Mouse (Mus musculus): ENCODE measurements around the gene Mogat1.

DNA sequence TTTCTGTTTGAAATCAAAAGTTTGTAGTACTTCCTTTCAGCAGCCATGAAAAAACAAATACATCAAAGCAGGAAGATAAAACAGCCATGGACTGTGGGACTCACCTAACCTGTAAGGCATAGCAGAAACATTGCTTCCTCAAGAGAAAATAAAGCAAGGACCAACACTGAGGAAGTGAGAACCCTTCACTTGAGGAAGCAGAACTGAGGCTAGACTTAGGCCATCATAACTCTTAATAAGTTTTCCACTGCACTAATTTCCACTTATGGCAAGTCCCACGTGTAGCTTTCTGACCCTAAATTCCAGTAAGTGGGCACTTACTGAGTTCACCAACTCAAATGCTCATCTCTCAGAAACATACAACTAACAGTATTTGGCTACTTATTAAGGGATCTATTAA lies 20.6 kb upstream of the Mogat1 start:
- TF ChIP-seq CTCF (IDR thresholded peaks at IDR 0.05; ENCODE audit: extremely low read depth, insufficient read depth, low read length) (no peak), POLR2A (IDR thresholded peaks at IDR 0.05; ENCODE audit: extremely low read depth, insufficient read depth, low read length) (no peak)
